Mouse (Mus musculus) liver, embryonic 13.5 days (tissue): Measurements from ENCODE around the gene Gldn. TPM values are rescaled to one million over a fixed set of nuclear protein-coding genes. Genes with fewer than 3 reads are reported as not detected.

Experiments
- polyA plus RNA-seq: library from polyadenylated mRNA; unstranded; fragments of >200 nt; fragmentation: Nextera tagmentation; extraction: Ambion mirVana; gene quantifications from 2 replicates; pipeline ENCODE4 v1.2.1, GENCODE M21; 2015

Gldn gene
- polyA plus RNA-seq, 1 experiment from 2014 or later = not detected

Other genes starting within 250 kb of the Gldn start
- 0.14 and 0.16 TPM in 2 replicates for gene Tnfaip8l3, start 218.1 kb upstream of the Gldn start, polyA plus RNA-seq
- not detected in 2 replicates for gene Cyp19a1, start 18.4 kb upstream of the Gldn start, polyA plus RNA-seq
- 0.92 and 0.97 TPM in 2 replicates for gene Dmxl2, start 215.1 kb downstream of the Gldn start, polyA plus RNA-seq